In genomic region chr5:72911284-72911683, GRCm38 (mm10) we compare ENCODE assay signal across 25 mouse cellular contexts.
"Had no signal": no experiment of that assay in that cellular context is flagged by ENCODE, and none has a peak within 500 bp of the region (broad histone marks: within the 10 kb centered on the region; RNA-seq: fewer than 3 reads in every experiment).

No protein-coding gene starts in this region.

- H3K9ac ChIP-seq: heart, embryonic 13.5 days; heart, embryonic 15.5 days; hindbrain, embryonic 13.5 days; hindbrain, embryonic 15.5 days; kidney, embryonic 15.5 days; limb, embryonic 13.5 days; limb, embryonic 15.5 days; liver, embryonic 12.5 days had no signal

- H3K27ac ChIP-seq: heart, embryonic 10.5 days; heart, embryonic 13.5 days; heart, embryonic 15.5 days; hindbrain, embryonic 13.5 days; hindbrain, embryonic 15.5 days; hindbrain, postnatal 0 days; kidney, embryonic 15.5 days; kidney, postnatal 0 days; limb, embryonic 13.5 days; limb, embryonic 15.5 days; liver, embryonic 12.5 days had no signal

- H3K4me3 ChIP-seq: heart, embryonic 10.5 days; heart, embryonic 13.5 days; heart, embryonic 15.5 days; hindbrain, embryonic 13.5 days; hindbrain, embryonic 15.5 days; kidney, embryonic 15.5 days; limb, embryonic 13.5 days; limb, embryonic 15.5 days; liver, embryonic 12.5 days had no signal

- H3K4me2 ChIP-seq: heart, embryonic 13.5 days; heart, embryonic 15.5 days; hindbrain, embryonic 13.5 days; hindbrain, embryonic 15.5 days; kidney, embryonic 15.5 days; limb, embryonic 13.5 days; limb, embryonic 15.5 days; liver, embryonic 12.5 days had no signal

- DNase-seq: gastrocnemius, postnatal 10 days; gastrocnemius, postnatal 36 days; heart, adult 18-20 months; heart, postnatal 14 days; heart, postnatal 36 days; kidney, adult 11 months; kidney, adult 2 months; kidney, adult 9 months; kidney, postnatal 14 days; kidney, postnatal 36 days; layer of hippocampus, adult 9-11 months; layer of hippocampus, postnatal 36 days; left cerebral cortex, postnatal 4 days had no signal

- H3K9me3 ChIP-seq: heart, embryonic 10.5 days; heart, embryonic 13.5 days; heart, embryonic 15.5 days; hindbrain, embryonic 13.5 days; hindbrain, embryonic 15.5 days; kidney, embryonic 15.5 days; limb, embryonic 13.5 days; limb, embryonic 15.5 days; liver, embryonic 12.5 days had no signal

- H3K36me3 ChIP-seq: heart, embryonic 10.5 days; heart, embryonic 13.5 days; heart, embryonic 15.5 days; hindbrain, embryonic 13.5 days; hindbrain, embryonic 15.5 days; kidney, embryonic 15.5 days; limb, embryonic 13.5 days; limb, embryonic 15.5 days; liver, embryonic 12.5 days had no signal

- H3K27me3 ChIP-seq: heart, embryonic 13.5 days; heart, embryonic 15.5 days; hindbrain, embryonic 13.5 days; hindbrain, embryonic 15.5 days; kidney, embryonic 15.5 days; limb, embryonic 15.5 days had no signal

- ATAC-seq: hindbrain, postnatal 0 days; intestine, embryonic 16.5 days; liver, embryonic 12.5 days had no signal
